Mouse (Mus musculus): ENCODE measurements at regions not wholly inside any gene's neighbourhood (a gene's known extent, or its start where the extent isn't known, plus 50 kb on each side); places are given as distances from the start of the nearest gene placed in this dataset.

- TF ChIP-seq CTCF (IDR thresholded peaks at IDR 0.05; ENCODE audit: borderline replicate concordance, control insufficient read depth, extremely low read depth, insufficient read depth, low read length, poor library complexity) = no peak
- TF ChIP-seq POLR2A (IDR thresholded peaks at IDR 0.05; ENCODE audit: control insufficient read depth, extremely low read depth, insufficient read depth, low read length, poor library complexity) = no peak
Observed at GRCm38 (mm10) chr8:115537761-115538160, 169.8 kb downstream of the Maf start.
